Mouse (Mus musculus) right cerebral cortex, postnatal 10 days (tissue): ENCODE measurements around the gene Nrxn1.
"Not testable (repeated sequence)": the region's sequence is repeated elsewhere in the genome, so short reads cannot be mapped to it uniquely, and the experiment has no call there.

Source experiments
- DNase-seq, 2 experiments: peaks; one replicate each; pipeline ENCODE4 v3.0.0; 2021; ENCODE audit warnings: low spot score in 2 of 2

The Nrxn1 gene

DNA sequence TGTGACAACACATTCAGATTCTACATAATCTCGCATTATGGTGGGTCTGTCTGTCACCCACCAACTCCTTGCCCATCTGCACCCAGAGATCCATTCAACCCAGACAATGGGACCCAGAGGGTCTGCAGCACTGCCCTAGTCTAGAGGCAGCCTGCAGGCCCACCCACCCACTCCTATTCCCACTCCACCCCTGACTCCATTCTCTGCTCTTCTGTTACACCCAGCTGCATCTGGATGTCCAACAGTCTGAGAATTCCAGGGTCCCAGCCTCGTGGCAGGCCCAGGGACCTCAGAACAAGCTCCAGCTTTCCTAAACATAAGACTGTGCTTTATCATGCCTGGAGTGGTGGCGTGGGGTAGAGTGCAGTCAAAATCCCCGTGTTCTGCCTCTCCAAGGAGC, 820.6 kb downstream of the Nrxn1 start:
- no peak for DNase-seq

DNA sequence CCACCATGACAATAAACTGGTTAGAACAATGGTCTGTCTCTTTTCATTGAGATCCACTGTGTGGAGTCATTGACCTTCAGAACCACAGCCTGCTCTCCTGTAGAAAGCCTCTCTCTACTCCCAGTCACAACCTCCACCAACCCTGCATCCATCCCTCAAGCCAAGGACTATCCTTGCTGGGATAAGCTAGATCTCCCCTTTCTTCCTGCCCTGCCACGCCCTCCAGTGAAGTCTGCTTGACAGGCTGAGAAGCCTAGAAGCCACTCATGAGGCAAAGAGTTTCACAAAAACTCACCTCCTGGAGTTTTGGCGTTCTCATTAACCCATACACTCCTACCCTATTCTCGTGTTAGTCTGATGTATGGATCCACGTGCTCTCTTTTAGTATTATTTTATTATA, 821.7 kb downstream of the Nrxn1 start:
- DNase-seq = no peak

DNA sequence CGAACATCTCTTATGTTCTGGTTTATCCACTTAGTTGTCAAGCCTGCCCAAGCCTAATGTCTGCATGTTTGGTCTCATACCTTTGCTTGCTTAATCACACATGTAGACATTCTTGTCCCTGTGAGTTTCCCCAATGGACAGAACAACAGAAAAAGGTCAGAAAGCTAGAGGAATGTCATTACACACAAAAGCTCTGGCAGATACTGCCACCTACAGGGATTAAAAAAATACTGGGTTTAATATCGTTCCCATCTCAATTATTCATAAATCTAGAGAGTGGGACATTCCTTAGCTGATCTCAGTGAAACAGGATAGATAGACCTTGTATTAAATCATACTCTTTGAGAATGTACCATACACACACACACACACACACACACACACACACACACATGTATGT, 823.7 kb downstream of the Nrxn1 start:
- DNase-seq = no peak

GRCm38 (mm10) chr17:90253451-90254131, 839.3 kb downstream of the Nrxn1 start:
- DNase-seq = no peak

DNA sequence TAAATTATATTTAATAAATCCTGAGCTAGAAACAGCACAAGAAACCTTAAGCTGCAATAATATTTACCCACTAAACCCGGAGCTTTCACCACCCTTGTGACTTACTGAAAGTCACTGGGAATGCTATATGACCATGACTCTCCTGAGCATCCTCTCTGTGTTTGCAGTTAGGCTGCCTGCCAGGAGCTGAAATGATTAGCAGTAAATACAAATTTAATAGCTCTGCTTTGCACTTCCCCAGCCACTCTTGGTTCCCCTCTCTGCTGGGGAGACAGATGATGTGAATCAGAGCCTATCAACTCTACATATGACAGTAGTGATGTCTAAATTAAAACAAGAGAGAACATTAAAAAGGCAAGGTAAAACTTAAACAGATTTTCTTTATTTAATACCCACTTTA, 840.7 kb downstream of the Nrxn1 start:
- DNase-seq = no peak

DNA sequence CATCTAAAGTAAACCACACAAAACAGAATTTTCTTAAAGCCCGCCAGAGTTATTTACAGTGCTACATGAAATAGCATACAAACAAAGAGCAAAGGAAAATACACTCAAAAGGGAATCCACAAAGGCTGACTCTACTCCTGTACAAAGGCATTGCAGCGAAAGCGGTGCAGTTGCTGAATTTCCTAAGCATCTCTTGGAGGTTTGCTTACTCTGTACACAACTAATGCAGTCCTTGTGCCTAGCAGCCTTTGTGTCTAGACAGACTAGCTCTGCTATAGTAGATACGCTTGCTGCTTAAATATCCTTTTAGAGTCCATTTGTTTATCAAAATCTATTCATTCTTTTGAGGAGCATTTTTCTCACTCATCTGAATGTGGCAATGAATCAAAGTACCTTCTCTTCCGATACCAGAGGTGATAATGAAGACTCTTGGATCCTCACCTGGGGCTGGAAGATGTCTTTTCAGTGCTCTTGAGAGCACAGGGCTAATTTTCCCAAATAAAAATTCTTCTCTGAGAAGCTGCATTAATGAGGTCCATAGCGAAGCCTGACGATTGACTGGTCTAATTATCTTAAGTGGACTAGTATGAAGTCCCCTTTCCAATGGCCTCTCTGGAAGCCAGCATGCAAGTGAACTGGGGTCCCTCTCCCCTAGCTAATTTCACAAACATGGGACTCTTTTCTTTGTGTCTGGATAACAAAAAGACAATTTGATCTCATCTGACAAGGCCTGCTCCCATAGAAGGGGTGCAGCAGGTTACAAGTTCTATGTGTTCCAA, 845.6 kb downstream of the Nrxn1 start:
- no peak for DNase-seq

DNA sequence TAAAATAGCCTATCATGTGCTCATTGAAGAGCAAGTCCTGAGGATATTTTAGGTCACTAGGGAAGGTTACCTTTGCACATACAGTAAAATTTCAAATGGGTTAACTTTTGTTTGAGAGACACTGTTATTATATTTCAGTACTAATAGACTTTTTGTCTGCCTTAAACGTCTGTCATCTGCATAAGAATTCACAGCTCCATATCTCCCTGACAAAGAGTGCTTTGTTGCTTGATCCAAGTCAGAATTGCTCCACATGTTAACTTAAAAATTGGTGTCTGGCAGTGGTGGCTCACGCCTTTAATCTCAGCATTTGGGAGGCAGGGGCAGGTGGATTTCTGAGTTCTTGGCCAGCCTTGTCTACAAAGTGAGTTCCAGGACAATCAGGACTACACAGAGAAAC, 848.5 kb downstream of the Nrxn1 start:
- DNase-seq = no peak

- no peak for DNase-seq
Observed at GRCm38 (mm10) chr17:90238964-90239363, 853.9 kb downstream of the Nrxn1 start.

DNA sequence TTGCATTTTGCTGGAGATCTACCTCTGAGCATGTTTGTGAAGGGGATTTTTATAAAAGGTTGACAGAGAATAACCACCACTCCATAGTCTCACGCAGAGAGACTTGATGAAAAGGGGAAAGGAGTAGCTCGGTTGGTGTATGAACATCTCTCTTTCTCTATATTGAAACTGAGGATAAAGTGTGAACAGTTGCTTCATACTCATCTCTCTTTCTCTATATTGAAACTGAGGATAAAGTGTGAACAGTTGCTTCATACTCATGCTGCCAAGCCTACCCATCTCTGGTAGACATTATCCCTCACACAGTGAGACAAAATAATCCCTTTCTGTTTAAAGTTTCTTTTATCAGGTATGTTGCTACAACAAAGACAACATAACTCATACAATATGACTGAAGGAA, 854.4 kb downstream of the Nrxn1 start:
- DNase-seq = no peak

GRCm38 (mm10) chr17:90235674-90236073, 857.2 kb downstream of the Nrxn1 start:
- DNase-seq = not testable (repeated sequence)

- DNase-seq = no peak
Observed at GRCm38 (mm10) chr17:90234806-90235205, 858.1 kb downstream of the Nrxn1 start.

DNA sequence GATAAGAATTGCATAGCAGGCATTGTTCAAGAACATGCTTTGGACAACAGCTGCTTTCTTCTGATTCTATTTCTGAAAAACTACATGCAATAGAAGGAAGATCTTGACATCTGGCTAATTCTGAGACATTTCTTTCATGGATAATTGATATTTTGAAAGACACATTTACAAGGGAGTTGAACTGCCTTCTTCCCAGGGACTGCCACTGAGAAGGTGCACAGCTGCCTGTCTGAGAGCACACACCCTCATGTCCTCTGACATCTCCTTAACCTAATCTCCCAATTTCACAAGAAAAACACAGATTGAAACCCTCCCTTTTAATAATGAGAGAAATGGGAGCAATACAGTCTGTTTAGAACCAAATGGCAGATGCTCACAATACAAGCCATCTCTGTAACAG, 884.3 kb downstream of the Nrxn1 start:
- no peak for DNase-seq

DNA sequence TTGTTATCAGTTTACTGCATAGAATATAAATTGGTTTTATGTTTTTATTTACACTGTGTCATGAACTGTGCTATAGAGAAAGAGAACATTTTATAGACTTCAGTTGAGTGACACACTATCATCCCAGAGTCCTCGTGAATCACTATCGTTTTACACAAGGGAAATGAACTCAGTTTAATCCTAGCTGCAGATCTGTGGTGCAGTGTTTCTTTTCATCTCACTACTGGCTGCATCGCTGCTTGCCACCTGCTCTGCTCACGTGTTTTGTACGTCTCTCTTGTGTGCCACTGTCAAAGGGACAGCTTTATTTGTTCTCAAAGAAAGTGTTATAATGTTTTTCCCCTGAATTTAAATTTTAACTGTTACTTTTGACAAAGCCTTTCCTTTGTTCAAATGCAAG, 885.3 kb downstream of the Nrxn1 start:
- DNase-seq = no peak

GRCm38 (mm10) chr17:90203993-90204392, 888.9 kb downstream of the Nrxn1 start:
- DNase-seq = no peak

- no peak for DNase-seq
Observed at GRCm38 (mm10) chr17:90202785-90203184, 890.1 kb downstream of the Nrxn1 start.

GRCm38 (mm10) chr17:90196772-90197171, 896.1 kb downstream of the Nrxn1 start:
- DNase-seq = no peak

- no peak for DNase-seq
Observed at GRCm38 (mm10) chr17:90141602-90142001, 951.3 kb downstream of the Nrxn1 start.

GRCm38 (mm10) chr17:90130836-90131235, 962.0 kb downstream of the Nrxn1 start:
- no peak for DNase-seq

DNA sequence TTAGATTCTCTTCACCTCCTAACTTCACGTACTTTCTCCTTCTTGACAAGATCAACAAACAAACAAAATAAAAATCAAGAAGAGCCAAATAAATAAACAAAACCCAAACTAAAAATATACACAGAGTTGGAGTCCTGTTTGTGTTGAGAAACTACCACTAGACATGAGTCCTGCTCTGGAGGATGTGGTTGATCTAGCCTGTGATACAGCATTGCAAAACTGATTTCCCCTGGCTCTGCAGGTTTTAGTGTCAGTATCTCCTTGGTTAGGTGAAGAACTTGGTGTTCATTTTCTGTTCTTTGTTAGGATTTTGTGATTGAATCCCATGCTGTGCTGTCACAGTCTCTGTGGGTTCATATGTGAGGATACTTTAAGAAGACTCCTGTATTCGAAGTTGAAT, 963.7 kb downstream of the Nrxn1 start:
- no peak for DNase-seq

DNA sequence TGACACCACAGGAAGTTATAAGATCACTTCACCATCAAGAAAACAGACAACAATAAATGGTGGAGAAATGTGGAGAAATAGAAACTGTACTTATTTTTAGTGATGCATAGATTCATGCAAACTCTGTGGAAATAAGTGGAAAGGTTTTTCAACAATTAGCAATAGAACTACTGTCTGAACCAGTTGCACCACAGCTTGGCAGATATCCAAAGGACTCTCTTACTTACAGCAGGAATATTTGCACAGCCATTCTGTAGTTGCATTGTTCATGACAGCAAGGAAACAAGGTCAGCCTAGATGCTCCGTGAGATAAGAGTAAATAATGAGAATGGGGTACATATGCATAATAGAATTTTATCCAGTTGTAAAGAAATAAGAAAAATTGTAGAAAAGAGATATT, 965.3 kb downstream of the Nrxn1 start:
- DNase-seq = no peak

DNA sequence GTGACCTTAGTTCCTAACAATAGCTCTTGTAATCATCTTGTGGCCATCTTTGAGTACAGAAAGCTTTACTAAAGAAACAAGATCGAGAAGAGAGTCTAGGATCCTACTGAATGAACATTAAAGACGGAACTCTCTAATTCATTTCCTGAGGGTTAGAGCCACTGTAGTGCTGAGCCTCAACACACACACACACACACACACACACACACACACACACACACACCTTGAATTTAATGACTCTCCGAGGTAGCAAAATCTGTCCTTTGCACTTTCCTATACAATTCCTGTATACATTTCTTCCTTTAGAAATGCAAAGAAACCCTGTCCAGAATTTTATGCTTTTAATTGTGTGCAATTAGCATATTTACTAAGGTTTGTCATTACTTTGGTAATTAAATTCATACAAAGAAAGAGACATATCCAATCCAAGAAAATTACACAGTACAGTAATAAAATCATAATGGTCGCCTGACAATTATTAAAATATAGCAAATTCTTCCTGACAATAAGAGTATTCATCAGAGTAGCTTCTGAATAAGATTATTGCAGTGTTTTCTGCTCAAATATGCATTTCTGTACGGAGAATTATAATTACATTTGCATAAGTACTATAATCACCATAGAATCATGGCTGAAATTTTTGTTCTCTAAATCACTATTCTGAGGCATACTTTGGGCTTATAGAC, 969.9 kb downstream of the Nrxn1 start:
- DNase-seq = no peak

DNA sequence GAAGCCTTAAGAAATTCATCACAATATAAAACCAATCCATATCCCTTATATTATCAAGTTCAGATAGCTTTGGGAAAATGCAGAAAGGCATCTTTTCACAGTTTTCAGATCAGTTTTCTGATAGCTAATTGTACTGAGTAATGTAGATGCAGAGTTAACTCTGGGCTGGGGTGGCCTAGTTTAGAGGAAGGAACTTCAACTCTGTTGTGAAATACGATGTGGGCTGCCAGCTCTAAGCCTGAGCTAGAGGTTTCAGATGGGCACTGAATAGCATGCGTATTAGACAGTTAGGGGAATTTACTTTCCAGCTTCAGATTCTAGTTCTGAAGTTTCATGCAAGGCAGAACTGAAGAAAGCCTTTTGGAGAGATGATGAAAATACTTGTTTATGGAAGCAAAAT, 976.6 kb downstream of the Nrxn1 start:
- DNase-seq = no peak

DNA sequence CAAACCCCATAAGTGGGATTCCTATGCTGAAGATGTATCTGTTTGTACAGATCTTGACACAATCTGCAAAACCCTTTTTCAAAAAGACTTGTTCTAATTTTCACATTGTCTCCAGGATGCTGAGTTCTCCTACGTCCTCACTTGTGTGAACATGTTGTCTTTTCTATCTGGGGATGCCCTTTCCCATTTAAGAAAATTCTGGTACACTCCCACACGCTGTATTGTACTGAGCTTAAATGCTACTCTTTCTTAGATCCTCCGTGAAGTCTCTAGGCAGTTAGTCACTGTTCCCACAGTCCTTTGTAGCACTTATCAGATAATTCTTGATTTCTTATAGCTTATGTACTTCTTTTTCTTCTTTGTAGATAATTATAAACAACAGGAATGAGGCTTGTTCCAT, 997.9 kb downstream of the Nrxn1 start:
- no peak for DNase-seq
